Mouse (Mus musculus): ENCODE data around the gene Hist1h2bp.
"Not testable (repeated sequence)": the region's sequence is repeated elsewhere in the genome, so short reads cannot be mapped to it uniquely, and the experiment has no call there.

Hist1h2bp gene

DNA sequence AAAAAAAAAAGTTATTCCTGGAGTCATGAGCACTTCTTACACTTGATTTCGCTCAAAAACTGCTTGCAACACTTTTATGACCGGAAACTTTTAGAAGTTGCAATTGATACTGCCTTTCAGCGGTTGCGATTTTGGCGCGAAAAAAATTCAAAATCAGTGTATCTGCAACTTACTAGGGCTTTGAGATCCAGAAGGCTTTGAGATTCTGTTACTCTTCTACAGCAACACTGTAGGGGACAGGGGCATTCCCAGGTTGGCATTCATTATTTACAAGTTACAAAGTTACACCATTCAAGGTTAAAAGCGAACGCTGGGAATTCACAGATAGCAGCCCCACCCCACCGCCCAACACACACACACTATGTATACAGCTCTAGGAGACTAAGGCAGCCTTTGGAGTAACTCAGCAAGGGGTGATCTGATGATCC is 3.5 kb upstream of the Hist1h2bp start:
- peak; percentile 34 for DNase-seq

DNA sequence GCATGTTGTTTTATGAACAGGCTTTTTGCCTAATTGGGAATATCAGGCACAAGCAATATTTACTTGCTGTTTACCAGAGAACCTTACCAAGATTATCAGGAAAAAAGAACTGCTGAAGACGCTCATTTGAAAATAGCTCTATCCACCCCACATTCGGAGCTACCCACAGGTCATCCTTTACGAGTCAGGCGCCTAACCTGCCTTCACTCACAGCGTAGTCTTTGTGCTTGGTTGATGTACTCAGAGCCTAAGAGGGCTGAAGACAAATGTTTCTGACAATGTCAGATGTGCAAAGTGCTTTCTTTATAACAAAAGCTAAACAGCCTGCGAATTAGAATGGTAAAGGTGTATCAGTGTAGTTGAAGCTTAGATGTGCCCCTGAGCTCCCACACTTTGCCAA is 3.0 kb upstream of the Hist1h2bp start:
- no peak for DNase-seq

DNA sequence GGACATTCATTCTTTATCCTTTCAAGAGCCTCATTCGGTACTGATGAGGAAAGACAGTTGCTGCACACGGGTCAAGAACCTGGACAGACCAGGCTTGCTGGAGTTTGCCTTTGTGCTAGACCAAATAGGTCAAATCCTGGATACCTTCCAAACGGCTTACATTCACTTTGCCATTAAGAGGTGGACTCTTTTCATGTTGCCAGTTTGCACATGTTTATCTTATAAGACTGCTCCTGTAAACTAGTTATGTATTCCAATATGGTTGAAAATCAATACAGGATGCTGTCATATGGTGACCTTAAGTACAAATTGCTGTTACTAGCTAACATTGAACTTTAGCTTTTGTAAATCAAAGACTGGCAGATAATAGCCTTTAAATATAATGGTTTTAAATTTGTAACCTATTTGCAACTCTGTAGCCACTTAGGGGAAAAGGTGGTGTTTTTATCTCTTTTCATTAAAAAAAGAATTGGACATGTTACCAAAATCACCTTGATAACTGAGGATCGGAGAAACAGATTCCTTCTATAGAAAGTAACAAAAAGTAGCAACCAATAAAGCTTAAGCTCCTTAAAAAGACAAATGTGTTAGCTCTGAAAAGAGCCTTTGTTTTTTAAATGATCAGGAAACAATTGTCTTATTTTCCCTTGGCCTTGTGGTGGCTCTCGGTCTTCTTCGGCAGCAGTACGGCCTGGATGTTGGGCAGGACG is 917 bp upstream of the Hist1h2bp start:
- DNase-seq, result no peak

DNA sequence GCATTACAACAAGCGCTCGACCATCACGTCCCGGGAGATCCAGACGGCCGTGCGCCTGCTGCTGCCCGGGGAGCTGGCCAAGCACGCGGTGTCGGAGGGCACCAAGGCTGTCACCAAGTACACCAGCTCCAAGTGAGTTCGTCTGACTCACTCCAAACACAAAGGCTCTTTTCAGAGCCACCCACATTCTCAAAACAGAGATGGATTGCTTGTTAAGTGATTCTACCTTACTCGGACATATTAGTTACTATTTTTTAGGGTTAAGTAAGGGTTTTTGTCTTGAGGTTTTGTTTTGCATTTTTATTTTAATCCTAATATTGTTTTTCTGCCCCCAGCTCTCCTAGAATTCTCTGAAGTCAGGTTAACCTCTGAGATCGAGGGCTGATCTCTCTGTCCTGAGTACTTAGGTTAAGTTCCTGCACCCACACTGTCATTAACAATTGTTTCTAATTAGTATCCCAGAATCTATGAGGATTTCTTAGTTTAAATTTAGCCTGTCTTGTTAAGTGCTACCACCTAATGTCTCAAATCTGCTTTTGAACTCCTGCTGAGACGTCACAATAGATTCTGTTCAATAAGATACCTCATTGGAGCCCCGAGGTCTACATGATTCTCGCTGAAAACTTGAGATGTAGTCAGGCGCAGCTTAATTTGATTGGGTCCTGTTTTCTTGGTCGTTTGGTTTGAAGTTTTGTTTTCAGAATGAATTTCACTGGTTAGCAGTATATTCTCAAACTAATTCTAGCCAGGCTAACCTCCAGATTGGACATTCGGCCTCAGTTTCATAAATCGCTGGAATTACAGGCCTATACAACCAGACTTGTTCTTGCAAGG is 716 bp downstream of the Hist1h2bp start:
- no peak for DNase-seq

DNA sequence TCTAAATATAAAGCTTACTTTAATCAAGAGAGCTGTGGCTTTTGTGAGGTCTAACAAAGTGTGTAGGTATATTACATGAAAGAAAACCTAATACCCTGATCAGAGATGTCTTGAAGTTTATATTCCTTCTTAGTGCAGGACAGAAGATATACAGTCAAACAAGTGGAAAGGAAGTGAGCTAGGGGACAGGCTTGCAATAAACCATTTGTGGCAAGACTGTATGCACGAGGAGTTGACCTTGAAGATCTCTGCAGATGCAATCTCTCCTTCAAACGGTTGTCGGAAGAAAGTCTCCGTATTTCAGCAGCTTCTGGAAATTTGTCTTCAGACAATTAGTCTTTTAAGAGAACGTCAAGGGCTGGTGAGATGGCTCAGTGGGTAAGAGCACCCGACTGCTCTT is 2.7 kb downstream of the Hist1h2bp start:
- no peak for DNase-seq

DNA sequence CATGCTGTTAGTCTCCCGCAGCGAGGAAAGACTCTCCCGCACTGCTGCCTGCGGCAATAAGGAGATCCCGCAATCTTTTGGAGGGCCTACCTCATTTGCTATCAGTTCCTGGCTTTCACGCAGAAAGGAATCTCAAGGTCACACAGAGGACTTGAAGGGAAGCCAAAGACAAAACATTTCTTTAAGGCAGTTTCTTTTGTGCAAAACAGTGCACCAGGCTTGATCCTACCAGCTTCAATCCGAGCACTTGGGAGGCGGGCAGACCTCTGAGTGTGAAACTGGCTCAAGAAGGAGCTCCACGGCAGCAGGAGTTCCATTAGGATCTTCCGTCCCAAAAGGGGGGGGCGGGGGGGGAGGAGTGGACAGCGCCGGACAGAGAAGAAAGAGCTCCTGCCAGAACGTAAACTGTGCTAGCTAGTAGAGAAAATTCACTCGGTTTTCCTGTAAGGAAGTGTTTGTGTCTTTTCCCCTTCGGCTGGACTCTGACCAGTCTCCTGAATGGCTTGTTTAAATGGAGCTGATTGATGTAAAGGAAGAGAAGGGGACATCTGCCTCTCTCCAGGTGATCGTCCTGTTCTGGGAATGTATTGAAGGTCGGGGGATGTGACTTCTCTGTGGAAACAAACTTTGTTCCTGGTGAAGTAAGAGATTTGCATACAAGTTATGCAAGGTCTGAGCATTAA is 3.5 kb downstream of the Hist1h2bp start:
- no peak for DNase-seq

DNA sequence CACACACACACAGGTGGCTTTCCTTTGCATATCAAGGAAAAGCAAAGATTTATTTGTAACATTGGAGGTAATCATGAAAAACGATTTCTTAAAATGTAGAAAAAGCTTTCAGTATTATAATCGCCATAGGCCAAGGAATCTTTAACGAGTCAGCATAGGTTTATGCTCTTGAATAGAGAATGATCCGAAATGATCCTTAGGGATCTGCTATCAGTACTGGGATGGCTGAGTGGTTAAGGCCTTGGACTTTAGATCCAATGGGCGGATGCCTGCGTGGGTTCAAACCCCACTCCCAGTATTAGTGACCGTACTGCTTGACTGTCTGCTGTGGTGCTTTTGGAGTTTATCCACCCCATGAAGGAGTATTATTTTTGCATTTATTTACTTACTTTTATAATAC is 8.3 kb downstream of the Hist1h2bp start:
- DNase-seq, result no peak

DNA sequence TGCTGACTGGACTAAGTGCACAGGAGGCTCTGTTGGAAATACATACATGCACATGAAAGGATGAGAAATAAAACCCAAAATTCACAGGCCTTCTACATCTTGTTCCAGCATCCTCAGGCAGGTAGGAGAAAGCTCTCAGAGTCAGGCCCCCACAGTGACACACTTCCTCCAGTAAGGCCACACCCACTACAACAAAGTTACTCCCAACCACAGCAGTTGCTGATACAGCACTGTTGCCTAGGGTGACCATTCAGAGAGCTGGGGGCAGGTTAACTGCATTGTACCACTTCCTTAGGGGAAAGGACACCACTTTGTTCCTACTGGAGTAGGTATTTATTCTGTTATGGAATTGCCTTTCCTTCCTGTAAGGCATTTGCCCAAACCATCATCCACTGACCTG is 9.9 kb downstream of the Hist1h2bp start:
- DNase-seq, result not testable (repeated sequence)

DNA sequence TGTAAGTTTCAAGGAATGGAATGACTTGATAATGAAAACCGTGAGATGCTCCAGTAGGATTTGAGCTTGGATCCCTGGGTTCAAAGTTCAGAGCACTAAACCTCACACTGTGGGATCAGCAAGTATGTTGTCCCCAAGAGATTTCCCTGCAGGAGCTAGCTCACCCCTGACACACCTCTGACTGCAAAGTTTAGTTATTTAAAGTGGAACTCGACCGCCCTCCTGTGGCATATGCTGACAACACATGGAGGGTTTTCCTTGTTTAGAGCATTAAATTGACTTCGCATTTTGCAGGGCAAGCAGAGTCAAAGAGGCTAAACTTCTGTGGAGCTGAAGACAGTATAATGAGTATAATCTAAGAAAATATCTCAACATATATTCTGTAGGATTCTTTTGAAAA is 15.8 kb downstream of the Hist1h2bp start:
- not testable (repeated sequence) for DNase-seq

DNA sequence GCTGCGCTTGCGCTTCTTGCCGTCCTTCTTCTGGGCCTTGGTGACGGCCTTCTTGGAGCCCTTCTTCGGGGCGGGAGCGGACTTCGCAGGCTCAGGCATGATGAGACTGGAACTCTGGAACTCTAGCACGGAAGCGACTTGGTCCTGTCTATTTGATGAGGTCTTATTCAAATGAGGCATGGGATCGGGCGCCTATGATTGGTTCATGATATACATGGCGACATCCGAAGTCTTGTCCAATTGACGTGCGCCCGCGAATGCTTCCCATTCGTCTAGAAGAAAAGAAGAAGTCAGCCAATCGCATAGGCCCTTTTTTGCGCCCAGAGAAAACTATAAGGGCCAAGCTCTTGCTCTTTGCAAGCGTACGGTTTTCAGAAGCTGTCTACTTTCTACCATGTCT is 22.8 kb downstream of the Hist1h2bp start, which contains the start of the genes Hist1h2bq and Hist1h2ao:
TSS of gene Hist1h2bq (minus strand) at position 125 of the 400 bp plus-strand sequence.
TSS of gene Hist1h2ao (plus strand) at position 393 of the 400 bp plus-strand sequence.
- not testable (repeated sequence) for DNase-seq

DNA sequence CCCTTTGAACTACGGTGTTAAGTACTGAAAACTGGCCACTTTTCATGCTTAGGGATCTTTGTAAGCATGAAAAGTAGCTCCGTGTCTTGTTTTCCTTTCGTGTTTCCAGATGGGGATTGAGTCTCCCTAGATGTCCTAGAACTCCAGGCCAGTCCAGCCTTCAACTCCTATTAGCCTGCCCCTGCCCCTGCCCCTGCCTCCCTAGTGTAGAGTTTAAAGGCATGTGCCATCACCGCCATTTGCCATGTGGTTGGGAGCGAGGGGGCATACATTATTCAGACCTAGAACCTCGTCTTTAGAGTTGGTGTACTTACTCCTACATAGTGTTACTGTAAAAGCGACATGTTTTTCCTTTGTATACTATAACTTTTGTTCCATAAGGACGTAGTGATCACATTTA is 23.8 kb downstream of the Hist1h2bp start:
- DNase-seq, result not testable (repeated sequence)

DNA sequence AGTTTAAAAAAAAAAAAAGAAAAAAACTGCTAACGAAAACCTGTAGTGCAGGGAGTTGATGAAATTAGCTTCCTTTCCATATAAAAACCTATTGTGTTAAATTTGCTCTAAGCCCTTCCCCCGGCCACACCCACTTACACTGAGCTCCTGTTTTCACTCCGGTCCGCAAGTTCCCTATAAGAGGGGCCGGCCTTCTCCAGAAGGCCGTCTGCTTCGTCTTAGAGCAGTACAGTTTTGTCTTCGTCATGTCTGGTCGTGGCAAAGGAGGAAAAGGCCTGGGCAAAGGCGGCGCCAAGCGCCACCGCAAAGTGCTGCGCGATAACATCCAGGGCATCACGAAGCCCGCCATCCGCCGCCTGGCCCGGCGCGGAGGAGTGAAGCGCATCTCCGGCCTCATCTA is 24.3 kb downstream of the Hist1h2bp start, which contains the start of gene Hist1h4m:
TSS of gene Hist1h4m (plus strand) at position 208 of the 400 bp plus-strand sequence.
- peak; percentile 26 for DNase-seq

DNA sequence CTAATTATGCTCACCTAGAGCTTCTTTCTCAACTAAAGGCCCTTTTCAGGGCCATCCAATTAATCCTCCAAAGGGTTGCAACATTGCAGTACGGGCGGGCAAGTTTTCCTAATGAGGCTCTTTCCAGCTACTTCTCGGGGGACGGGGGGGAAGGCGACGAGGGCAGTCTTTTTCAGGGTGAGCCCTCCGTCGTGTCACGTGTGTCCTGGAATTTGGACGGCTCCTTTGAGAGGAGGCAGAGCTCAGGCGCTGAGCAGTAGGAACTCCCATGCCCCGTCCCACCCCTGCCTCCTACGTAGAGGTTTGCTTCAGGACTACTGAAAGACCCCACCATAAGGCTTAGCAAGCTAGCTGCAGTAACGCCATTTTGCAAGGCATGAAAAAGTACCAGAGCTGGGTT is 24.8 kb downstream of the Hist1h2bp start:
- DNase-seq, result not testable (repeated sequence)

DNA sequence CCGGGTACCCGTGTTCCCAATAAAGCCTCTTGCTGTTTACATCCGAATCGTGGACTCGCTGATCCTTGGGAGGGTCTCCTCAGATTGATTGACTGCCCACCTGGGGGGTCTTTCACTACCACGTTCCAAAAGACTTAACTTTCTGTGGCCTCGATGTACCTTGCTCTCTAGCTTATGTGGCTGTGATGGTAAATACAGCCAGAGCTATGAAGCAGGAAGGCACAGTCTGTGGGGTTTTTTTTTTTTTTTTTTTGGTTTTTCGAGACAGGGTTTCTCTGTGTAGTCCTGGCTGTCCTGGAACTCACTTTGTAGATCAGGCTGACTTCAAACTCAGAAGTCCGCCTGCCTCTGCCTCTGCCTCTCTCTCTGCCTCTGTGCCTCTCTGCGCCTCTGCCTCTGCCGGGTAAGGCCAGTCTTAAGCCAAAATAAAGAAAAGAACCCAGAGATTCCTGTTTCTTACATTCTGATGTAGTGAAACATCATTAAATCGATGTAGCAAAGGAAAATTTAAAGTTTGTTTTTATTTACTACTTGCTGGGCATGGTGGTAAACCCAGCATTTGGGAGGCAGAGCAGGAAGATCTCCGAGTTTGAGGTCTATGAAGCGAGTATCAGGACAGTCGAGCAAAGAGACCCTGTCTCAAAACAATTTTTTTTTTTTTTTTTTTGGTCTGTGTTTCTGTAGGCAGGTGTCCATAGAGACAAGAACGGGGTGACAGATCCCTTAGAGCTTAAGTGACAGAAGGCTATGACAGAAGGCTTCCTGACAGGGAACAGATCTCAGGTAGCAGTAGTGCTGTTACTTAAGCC is 33.0 kb downstream of the Hist1h2bp start:
- not testable (repeated sequence) for DNase-seq

DNA sequence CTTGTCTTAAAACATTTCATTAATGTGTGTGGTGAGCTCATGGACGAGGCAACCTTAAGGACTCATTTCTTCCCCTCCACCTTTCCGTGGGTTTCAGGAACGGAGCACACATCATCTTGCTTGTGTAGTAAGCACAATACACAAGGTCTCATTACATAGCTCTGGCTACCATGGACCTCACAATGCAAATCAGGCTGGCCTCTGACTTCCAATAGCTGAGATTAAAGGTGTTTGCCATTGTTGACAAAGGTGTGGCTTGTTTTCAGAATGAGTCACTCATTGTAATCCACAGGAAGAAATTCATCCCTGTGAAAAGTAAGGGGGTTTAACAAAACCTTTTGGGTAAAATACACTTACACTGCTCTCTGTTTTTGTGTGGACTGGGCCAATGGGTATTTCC is 41.2 kb downstream of the Hist1h2bp start:
- no peak for DNase-seq

DNA sequence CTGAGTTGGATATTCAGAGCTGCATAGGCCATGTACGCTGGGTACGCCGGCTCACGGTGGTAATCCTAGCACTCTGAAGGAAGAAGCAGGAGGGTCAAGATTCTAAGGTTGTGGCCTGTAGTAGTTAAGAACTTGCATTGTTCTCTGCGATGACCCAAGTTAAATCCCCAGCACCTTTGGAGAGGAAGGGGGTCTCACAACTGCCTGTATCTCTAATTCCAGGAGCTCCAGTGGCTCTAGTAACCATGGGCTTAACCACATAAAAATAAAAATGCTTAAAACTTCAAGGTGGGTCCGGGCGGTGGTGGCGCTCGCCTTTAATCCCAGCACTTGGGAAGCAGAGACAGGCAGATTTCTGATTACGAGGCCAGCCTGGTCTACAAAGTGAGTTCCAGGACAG is 43.1 kb downstream of the Hist1h2bp start:
- DNase-seq, result no peak

DNA sequence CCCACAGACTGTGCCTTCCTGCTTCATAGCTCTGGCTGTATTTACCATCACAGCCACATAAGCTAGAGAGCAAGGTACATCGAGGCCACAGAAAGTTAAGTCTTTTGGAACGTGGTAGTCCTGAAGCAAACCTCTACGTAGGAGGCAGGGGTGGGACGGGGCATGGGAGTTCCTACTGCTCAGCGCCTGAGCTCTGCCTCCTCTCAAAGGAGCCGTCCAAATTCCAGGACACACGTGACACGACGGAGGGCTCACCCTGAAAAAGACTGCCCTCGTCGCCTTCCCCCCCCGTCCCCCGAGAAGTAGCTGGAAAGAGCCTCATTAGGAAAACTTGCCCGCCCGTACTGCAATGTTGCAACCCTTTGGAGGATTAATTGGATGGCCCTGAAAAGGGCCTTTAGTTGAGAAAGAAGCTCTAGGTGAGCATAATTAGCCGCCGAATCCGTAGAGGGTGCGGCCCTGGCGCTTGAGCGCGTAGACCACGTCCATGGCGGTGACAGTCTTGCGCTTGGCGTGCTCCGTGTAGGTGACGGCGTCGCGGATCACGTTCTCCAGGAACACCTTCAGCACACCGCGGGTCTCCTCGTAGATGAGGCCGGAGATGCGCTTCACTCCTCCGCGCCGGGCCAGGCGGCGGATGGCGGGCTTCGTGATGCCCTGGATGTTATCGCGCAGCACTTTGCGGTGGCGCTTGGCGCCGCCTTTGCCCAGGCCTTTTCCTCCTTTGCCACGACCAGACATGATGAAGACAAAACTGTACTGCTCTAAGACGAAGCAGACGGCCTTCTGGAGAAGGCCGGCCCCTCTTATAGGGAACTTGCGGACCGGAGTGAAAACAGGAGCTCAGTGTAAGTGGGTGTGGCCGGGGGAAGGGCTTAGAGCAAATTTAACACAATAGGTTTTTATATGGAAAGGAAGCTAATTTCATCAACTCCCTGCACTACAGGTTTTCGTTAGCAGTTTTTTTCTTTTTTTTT is 44.4 kb downstream of the Hist1h2bp start, which contains the start of gene Hist1h4n:
TSS of gene Hist1h4n (minus strand) at position 779 of the 977 bp plus-strand sequence.
- peak; percentile 37 for DNase-seq

DNA sequence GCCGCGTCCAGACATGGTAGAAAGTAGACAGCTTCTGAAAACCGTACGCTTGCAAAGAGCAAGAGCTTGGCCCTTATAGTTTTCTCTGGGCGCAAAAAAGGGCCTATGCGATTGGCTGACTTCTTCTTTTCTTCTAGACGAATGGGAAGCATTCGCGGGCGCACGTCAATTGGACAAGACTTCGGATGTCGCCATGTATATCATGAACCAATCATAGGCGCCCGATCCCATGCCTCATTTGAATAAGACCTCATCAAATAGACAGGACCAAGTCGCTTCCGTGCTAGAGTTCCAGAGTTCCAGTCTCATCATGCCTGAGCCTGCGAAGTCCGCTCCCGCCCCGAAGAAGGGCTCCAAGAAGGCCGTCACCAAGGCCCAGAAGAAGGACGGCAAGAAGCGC is 46.2 kb downstream of the Hist1h2bp start, which contains the start of the genes Hist1h2ap and Hist1h2br:
TSS of gene Hist1h2ap (minus strand) at position 47 of the 400 bp plus-strand sequence.
TSS of gene Hist1h2br (plus strand) at position 283 of the 400 bp plus-strand sequence.
- DNase-seq, result not testable (repeated sequence)

Data from cerebellum, adult 9-11 months (tissue).